Mouse (Mus musculus) skeletal muscle tissue, adult 2 months (tissue): Measurements from ENCODE around the gene Mrpl55.
"Not testable (repeated sequence)": the region's sequence is repeated elsewhere in the genome, so short reads cannot be mapped to it uniquely, and the experiment has no call there.

Source experiments
- DNase-seq: peaks from one replicate; pipeline ENCODE4 v3.0.0-alpha.2; 2012; ENCODE audit warnings: low read depth, low spot score

The Mrpl55 gene

DNA sequence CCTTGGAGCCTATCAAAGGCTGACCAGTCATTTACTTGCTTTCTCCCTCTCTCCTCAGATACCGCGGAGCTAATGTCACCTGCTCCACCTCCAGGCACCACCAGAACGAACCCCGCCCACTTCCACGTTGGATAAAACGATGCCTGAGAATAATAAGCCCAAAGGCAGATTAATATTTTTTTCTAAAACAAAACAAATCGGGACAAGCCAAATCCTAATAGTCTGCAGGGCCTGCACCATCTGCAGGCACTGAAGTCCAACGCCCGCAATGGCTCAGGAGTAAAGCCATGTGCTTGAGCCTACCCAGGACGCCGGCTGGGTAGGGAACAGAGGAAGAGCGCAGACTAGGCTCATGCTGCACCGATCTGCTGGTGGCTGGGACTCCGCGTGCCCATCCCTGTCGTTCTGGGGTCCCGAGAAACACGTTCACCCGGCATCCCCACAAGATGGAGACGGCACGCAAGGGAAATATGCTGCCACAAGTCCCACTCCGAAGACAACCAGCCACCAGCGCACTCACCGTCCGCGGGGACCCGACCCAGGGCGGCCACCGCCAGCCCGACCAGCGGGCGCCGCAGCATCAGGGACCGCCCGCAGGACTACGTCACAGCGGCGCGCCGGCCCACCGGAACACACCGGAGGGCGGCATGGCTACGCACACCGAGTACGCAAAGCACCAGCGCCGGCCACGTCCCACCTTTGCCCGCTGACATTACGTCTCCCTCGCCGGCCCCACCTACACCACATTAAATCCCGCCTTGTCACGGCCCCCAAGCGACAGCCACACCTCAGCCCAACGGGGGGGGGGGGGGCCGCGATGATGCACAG lies 10.8 kb upstream of the Mrpl55 start:
- DNase-seq: peak; percentile 90

DNA sequence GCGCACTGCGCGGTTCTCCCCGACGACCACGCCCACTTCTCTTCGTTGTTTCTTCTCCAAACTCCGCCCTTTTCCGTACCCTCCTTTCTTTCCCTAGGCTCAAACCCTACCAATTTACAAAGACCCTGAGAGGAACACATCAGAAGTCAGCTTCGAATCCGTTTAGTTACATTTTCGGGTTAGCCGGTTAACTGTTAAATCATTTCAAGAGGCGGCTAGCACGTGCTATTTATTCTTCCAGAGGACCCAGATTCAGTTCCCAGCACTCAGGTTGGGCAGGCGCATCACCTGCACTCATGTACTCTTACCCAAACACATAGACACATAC lies 10.3 kb upstream of the Mrpl55 start, which contains the start of gene Guk1:
Gene Guk1, minus strand, starts transcription at position 154 of the 328 bp plus-strand sequence.
- DNase-seq: no peak

DNA sequence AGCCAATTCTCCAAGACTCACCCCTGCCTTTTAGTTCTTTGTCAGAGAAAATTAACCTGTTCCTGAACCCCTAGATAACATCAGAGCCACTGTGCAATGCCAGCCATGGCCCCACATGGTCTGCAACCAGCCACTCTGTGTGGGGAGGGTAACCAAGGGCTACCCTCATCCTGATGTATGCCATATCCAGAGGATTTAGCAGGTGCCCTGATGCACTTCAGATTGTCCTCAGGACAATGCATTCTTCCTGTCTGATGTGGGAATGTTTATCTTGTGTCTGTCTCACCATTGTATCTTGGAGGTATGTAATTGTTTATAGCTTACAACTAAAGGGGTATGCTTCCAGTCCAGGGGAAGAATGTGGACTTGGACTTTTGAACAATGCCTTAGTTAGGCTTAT lies 6.1 kb upstream of the Mrpl55 start:
- DNase-seq: no peak

DNA sequence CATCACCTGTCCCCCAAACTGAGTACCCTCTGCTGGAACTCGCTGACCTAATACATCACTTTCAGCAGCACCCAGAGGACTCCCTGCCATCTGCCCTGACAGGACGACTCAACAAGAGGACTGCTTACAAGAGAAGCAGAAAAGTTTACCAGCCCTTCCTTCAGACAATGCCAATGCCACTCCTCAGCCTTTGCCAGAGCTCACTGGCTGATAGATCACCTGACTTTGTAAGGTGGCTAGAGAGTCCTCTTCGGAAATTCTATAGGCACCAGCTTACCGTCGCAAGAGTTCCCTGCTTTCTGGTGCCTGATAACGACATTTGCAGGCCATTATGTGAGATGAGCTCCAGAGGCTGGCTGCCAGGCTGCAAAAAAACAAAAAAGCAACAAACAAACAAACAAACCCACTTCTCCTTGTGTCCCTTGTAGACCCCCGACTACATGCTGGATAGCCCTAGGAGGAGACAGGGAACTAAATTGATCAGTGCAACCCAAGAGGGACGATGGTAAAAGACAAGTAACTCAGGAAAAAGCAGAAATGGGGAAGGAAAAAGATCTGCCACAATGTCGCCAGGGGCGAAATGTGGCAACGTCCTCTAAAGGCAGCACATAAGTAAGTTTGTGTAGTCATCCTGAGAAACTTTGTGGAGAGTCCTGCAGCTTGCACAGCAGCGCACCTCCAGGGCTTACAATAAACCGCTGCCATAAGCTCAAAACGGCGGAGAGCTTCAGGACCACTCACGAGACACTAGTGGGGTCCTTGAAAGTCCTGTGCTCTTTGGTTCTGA lies 877 bp upstream of the Mrpl55 start:
- no peak for DNase-seq

DNA sequence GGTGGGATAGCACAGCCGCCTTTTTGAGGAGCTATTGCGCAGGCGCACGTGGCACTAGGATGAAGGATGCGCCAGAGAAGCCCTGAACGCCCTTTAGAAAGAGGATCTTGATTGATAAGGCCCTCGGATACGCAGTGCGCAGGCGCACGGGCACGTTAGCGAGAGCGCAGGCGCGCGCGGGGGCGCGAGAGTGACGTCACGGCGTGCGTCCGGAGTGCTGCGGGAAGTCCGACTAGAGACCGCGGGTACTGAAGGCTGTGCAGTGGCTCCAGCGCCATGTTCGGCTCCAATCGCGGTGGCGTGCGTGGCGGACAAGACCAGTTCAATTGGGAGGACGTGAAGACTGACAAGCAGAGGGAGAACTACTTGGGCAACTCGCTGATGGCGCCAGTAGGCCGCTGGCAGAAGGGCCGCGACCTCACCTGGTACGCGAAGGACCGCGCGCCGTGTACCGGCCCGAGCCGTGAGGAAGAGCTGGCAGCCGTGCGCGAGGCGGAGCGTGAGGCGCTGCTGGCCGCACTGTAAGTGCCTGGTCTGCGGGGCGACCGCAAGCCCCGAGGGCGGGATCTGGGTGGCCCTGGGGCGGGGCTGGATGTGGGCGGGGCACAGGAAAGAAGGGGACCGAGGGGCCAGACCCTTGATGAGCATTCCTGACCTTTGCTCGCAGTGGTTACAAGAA lies 6.0 kb downstream of the Mrpl55 start, which contains the start of gene 2310033P09Rik:
Gene 2310033P09Rik, plus strand, starts transcription at position 169 of the 679 bp plus-strand sequence.
- peak; percentile 97 for DNase-seq

DNA sequence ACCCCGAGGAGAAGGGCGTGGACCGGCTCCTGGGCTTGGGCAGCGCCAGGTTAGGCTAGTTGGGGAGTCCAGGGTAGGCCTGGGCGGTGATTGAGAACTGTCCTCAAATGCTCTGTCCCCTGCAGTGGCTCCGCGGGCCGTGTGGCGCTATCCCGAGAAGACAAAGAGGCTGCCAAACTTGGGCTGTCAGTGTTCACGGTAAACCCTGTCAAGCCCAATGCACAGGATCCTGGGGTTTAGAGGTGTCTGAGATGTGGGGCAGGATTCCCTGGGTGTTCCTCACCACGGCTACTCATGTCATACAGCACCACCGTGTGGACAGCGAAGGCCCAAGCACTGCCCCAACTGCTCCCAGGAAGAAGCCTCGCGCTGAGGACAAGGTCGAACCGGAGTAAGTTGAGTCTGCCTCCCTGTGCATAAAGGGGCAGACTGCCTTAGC lies 6.7 kb downstream of the Mrpl55 start:
- no peak for DNase-seq

DNA sequence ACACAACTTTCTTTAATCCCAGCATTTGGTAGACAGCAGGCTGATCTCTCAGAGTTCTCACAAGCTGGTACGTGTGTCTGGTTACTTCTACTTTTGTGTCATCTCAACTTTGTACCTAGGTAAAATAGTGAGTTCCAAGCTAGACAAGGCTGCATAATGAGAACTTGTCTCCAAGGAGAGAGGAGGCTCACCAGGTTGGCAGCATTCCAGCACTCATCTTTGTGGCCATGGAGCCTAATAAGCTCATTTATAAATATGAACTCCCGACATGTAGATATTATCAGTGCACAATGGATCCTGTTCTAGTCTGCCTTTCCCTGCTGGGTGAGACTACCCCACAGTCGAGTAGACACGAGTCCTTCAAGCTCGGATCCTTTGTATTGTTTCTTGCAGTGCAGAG lies 7.3 kb downstream of the Mrpl55 start:
- DNase-seq: no peak

DNA sequence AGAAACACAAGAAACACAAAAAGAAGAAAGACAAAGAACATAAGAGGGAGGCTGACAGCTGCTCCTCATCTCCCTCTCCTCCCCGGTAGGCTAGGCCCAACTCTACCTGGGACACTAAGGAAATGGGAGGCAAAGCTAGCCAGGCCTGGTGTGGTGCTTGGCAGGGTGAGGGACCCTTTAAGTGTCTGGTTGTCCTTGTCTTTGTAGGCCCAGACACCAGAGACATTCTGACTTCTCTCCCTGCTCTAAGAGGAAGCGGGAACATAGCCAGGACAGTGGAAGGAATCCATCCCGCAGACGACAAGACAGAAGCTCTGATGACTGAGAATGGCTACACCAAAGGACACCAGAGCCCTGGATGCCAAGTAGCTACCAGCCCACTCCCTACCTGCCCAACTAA lies 7.7 kb downstream of the Mrpl55 start:
- no peak for DNase-seq

DNA sequence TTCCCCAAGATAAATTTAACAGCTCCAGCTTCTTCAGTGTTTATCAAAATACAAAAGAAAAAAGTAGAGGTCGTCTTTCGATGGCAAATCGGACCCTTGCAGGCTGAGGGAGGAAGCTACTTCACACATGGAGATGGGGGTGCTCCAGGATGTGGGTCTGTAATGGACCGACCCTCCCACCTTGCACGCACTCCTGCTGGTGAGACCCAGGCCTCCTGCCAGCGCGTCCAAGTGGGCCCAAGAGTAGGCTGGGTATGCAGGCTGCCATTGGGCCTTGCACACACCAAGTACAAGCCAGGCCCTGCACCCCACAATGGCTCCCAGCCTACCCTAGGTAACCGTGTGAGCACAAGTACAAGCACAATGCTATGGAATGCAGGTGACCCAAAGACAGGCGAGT lies 9.3 kb downstream of the Mrpl55 start:
- not testable (repeated sequence) for DNase-seq

DNA sequence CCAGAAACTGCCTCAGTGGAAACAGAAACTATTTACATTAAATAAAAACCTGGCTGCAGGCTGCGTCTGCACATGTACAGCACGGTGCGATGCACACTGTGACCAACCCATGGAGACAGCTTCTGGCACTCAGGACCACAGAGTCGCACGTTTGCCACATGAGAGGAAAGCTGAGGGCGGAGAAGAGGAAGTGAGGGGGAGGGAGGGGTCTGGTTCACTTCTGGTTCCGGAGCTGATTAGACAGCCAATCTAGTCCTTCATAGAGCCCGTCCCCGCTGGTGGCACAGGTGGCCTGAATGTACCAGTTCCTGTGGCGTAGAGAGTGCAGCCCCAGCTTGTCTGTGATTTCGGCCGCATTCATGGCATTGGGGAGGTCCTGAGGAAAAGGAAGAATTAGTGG lies 10.0 kb downstream of the Mrpl55 start:
- DNase-seq: not testable (repeated sequence)

DNA sequence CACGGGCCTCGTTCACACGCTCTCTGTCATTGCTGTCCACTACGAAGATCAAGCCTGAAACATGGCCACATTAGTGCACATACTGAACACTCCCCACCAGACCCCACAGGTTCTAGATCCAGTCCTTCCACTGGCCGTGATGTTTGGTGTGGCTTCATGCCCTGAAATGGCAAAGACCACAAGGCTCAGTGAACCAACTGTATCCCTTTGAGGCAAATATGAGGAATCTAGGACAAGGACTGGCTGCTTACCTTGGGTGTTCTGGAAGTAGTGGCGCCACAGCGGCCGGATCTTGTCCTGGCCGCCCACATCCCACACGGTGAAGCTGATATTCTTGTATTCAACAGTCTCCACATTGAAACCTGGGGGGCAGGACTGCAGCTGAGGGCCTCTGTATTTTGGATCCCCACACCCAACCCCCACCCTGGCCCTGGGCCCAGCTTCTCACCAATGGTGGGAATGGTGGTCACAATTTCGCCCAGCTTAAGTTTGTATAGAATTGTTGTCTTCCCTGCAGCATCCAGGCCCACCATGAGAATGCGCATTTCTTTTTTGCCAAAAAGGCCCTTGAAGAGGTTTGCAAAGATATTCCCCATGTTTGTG lies 10.7 kb downstream of the Mrpl55 start:
- DNase-seq: no peak

DNA sequence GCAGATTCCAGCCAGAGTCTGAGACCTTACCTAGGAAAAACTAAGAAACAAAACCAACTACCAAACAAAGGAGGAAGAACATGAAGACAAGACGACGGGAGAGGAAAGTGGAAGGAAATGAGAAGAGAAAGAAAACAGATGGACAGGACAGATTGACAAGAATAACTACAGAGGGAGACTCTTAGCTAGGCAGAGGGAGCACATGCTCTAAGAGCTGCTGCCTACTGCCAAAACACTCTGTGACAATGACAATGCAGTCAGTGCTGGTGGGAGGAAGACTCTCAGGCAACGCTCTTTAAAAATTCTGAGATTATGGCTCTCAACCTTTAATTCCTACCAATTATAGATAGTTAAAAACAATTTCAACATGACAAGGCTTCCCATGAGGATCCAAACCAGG lies 14.7 kb downstream of the Mrpl55 start:
- no peak for DNase-seq

DNA sequence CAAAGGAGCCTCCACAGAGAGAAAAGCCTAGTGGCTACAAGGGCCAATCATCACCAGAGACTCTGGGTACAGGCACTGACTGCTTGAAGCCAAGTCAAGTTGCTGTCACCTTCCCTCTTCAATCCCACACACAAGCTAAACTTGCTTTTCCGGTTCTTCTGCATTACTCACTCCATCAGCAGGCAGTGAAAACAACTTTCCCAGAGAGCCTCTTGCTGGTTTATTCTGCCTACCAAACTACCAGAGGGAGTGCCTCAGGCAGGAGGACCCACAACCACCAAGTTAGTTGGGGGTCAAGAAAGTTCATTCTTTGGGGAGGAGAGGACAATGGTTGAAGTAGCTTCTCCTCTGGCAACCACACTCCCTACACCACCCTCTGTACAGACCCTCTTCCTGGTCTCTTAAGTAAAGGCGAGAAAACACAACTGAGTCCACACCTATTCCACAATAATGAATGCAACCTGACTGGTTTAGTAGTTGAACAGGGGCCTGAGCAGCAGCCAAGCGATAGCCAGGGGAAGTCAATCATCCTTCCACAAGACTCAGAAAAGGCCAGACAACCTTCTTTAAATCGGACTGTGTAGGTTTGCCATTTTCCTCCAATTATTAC lies 16.2 kb downstream of the Mrpl55 start:
- no peak for DNase-seq

DNA sequence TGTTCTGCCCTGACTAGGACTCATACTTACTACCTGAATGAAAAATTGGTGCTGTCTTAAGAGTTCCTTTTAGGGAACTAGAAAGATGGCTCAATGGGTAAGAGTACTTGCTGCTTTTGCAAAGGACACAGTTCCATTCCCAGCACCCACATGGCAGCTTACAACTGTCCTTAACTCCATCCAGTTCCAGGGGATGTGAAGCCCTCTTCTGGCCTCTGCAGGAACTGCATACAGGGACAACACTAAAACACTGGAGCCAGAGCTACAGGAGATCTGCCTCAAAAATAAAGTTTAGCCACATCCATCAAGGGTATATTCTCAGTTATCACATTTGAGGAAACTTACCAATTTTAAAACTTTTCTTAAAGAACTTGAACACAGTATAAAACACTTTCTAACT lies 16.8 kb downstream of the Mrpl55 start:
- DNase-seq: no peak

DNA sequence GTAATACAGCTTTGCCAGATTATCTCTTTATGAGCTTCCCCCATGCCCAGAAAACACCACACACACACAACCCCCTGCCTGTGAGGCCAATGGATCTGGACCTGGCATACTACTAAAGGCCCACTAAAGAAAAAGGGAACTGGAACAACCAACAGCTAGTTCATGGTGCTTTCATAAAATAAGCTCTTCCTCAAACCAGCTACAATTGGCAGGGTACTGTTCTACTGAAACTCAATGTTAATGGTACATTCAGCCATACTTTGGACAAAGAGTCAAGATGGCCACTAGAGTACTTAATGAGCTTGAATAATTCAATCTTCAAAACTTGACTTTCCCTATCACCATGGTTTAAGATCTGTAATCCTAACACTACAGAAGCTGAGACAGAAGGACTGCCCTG lies 19.3 kb downstream of the Mrpl55 start:
- DNase-seq: no peak

DNA sequence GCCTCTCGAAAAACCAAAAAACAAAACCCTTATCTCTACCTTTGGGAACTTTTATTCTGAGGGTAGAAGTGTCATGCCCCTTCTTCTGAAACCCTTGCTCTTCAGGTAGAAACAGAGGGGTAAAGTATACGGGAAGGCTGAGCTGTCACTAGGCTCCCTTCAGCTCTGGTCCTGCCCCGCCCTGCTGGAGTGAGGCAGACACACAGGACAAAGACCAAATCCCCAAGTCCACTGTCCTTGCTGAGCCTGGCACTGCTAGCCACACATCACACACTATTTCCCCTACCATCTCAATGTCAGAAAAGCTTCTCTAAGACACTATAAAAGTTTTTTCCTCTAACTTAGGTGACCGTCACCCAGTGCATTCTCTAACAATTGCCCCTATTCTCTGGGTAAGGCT lies 20.0 kb downstream of the Mrpl55 start:
- no peak for DNase-seq

DNA sequence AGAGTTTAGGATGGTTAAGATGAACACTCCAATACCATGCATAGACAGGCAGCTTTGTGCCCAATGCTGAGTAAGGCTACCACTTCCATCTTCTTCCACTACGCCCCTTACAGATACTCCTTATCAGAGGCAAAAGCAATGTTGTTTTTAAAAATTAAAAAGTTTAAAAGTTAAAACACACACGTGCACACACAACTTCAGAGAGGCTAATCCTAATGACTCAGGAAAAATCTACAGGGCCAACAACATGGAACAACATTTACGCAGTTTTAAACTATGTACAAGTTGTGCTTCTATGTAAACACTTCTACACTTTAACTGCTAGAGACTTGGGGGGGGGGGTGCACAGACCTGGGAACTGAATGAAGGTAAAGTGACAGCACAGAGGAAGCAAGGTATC lies 21.7 kb downstream of the Mrpl55 start:
- no peak for DNase-seq

DNA sequence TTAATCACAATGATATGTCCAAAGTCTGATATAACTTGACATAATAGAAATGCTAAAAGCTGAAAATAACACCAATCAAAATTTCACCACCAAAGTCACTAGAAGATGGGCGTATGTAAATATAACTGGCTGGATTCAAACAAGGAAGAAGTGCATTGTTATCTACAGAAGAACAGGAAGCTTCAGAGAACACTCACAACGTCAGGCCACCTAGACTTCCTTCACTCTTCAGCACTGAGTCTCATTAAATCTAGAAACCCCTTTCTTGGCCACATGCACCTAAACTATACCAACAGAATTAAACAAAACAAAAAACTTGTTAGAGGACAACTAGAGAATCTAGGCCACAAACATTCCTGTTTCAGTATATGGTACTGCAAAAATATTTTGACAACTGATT lies 22.2 kb downstream of the Mrpl55 start:
- DNase-seq: no peak

DNA sequence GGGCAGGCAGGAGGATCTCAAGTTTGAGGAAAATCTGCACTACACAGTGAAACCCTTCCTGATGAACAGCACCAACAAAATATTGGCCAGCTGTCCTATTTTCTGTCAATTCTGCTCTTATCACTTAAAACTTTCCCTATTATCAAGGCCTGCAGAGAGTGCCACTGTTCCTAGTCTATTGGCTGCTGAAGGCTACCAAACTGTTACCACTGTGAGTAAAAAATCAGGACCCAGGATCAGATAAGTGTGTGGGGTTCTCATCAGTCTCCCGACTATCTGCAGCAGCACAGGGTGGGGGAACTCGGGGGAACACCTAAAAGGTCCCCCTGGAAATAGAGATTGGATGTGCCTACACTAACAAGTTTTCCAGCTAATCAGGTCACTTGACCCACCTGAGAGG lies 22.9 kb downstream of the Mrpl55 start:
- no peak for DNase-seq

DNA sequence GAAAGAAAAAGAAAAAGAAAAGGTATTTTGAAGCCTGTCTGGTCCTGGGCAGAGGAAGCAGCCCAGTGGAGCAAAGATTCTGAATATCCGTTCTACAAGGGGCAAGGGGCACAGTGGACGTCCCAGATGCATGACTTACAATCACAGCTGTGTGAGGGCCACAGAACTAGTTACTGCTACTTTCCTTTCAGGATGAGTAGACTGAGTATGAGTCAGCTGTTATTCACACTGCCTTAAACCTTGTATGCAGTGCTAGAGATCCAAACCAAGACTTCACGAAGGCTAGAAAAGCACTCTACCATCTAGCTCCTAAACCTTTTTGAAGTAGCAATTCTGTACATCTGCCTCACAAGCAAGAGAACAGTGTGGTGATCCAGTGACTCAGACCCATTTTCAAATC lies 24.0 kb downstream of the Mrpl55 start:
- DNase-seq: no peak

DNA sequence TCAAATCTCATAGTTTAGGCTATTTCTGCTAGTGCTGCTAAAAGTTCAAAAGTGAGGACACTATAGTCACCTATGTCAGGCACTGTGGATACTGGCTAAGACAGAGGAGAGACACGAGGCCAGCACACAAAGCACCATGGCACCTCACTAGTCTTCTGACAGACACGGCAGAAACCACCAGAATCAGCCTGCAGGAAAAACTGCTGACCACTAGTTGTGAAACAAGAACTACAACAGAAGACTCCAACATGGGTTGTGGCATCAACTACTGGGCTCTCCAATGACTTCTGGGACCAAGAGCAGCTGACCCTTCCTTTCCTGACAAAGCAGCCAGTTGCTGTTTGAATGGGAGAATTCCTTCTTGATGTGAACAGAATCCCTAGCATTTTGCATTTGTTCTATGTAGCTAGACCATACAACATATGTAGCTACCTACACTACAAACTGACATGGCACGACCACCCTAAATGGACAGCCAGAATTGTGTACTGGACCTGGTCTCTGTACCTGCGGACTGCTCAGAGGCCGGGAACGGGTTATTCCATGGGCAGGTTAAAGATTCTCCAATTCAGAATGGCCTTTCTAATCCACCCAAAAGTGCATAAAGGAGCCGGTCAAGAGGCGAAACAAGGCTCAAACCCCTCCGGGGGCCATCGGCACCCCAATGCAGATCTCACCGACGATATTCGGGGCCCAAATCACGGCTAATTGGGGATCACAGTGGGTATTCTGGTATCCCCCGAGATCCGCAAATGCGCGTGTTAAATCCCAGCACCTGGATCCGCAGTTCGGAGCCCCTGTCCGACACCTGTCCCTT lies 24.7 kb downstream of the Mrpl55 start:
- DNase-seq: no peak
